Mouse (Mus musculus) liver, adult 2 months (tissue): ENCODE results near the gene Pyroxd1. TPM values are rescaled to one million over a fixed set of nuclear protein-coding genes. Genes with fewer than 3 reads are reported as not detected.

ENCODE experiments used
- DNase-seq: peaks from one replicate; pipeline ENCODE4 v3.0.0-alpha.2; 2011; ENCODE audit warnings: low read depth, low spot score; ENCODE audit errors: extremely low read depth
- H3K27ac ChIP-seq: fragments of 200-500 bp; replicated peaks from 2 replicates; pipeline ENCODE4 v1.5.1; 2012; ENCODE audit warnings: low read depth, mild to moderate bottlenecking, control low read depth, inconsistent platforms, low read length; ENCODE audit not compliant: insufficient read depth
- H3K27me3 ChIP-seq: fragments of 200-500 bp; 2 replicates; pipeline ENCODE4 v1.6.1; 2012; ENCODE audit warnings: mild to moderate bottlenecking, moderate library complexity, low read length, inconsistent platforms; ENCODE audit not compliant: control insufficient read depth, insufficient read depth
- H3K36me3 ChIP-seq: fragments of 200-500 bp; 2 replicates; pipeline ENCODE4 v1.6.1; 2012; ENCODE audit warnings: low read length, inconsistent platforms; ENCODE audit not compliant: control insufficient read depth, insufficient read depth
- H3K4me1 ChIP-seq: fragments of 200-500 bp; 2 replicates; pipeline ENCODE4 v1.6.1; 2011; ENCODE audit warnings: low read length; ENCODE audit not compliant: control insufficient read depth, insufficient read depth
- H3K4me3 ChIP-seq: fragments of 200-500 bp; 2 replicates; pipeline ENCODE4 v1.5.1; 2011; ENCODE audit warnings: low read depth, mild to moderate bottlenecking, control low read depth, low read length, moderate library complexity; ENCODE audit not compliant: insufficient read depth
- H3K79me2 ChIP-seq: fragments of 200-500 bp; 2 replicates; pipeline ENCODE4 v1.6.1; 2012; ENCODE audit warnings: inconsistent platforms, mild to moderate bottlenecking, low read length, moderate library complexity; ENCODE audit not compliant: control insufficient read depth, insufficient read depth
- H3K9ac ChIP-seq: fragments of 200-500 bp; 2 replicates; pipeline ENCODE4 v1.6.1; 2012; ENCODE audit warnings: low read depth, mild to moderate bottlenecking, control low read depth, inconsistent platforms, low read length
- CTCF ChIP-seq: fragments of 200-500 bp; IDR thresholded peaks from 2 replicates; pipeline ENCODE4 v1.5.1; 2011; ENCODE audit warnings: low read depth, low read length, control low read depth
- POLR2A ChIP-seq: fragments of 200-500 bp; IDR thresholded peaks from 2 replicates; pipeline ENCODE4 v1.6.1; 2011; ENCODE audit warnings: low read length, control low read depth; ENCODE audit not compliant: insufficient read depth; ENCODE audit errors: extremely low read depth
- WGBS: fragments of 180-500 bp; shearing (Covaris S2); methylation state at CpG from one replicate; pipeline ENCODE4 v1.1.7; 2018; 5-methylcytosine and 5-hydroxymethylcytosine counted together
- polyA plus RNA-seq: library from polyadenylated mRNA; depleted of rRNA; stranded (reverse); fragments of >200 nt; gene quantifications from 2 replicates; pipeline ENCODE4 v1.2.3, GENCODE M21; 2012
- total RNA-seq: library from RNA; depleted of rRNA; stranded (reverse); fragments of >200 nt; gene quantifications from 2 replicates; pipeline ENCODE4 v1.2.3, GENCODE M21; 2014

Pyroxd1 gene
- total and polyA plus RNA-seq, 2 experiments: 4.1 to 12.8 TPM

GRCm38 (mm10) chr6:142326598-142326997, 18.9 kb upstream of the Pyroxd1 start:
- Histone ChIP-seq H3K9ac (no peak overlapping the region), H3K4me3 (no peak overlapping the region), H3K36me3 (no peaks in the 10 kb centered on the region), H3K79me2 (no peaks in the 10 kb centered on the region), H3K27me3 (no peaks in the 10 kb centered on the region), H3K4me1 (no peaks in the 10 kb centered on the region), H3K27ac (no peak overlapping the region)
- WGBS: 73% methylated on average over 3 of the region's 3 CpGs
- no peak for TF ChIP-seq POLR2A
- 0 out of 2 replicates have a peak, but pooled peaks have one; percentile 17 for TF ChIP-seq CTCF
- DNase-seq: no peak

DNA sequence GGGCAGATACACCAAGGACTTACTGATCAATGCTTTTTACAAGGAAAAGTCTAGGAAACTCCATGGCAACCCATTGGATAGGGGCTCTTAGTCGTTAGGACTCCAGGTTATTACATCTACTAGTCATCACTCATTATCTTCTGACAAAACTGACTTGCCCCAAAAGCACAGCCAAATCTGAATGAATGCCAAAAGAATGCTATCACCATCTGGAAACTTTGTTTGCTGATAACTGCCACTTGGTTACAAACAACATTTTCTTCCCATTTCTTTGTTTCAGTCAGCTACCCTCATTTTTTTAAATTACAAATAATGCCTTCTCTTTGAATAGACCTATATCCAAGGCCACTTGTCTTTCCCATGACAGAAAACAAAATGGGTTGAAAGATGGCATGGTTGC, 16.3 kb upstream of the Pyroxd1 start:
- Histone ChIP-seq H3K4me3 (no peak overlapping the region), H3K27me3 (no peaks in the 10 kb centered on the region), H3K4me1 (no peaks in the 10 kb centered on the region), H3K36me3 (no peaks in the 10 kb centered on the region), H3K27ac (no peak overlapping the region), H3K9ac (no peak overlapping the region), H3K79me2 (no peaks in the 10 kb centered on the region)
- DNase-seq: no peak
- no peak for TF ChIP-seq POLR2A
- no peak for TF ChIP-seq CTCF
- 81% methylated on average over 1 of the region's 1 CpGs for WGBS

DNA sequence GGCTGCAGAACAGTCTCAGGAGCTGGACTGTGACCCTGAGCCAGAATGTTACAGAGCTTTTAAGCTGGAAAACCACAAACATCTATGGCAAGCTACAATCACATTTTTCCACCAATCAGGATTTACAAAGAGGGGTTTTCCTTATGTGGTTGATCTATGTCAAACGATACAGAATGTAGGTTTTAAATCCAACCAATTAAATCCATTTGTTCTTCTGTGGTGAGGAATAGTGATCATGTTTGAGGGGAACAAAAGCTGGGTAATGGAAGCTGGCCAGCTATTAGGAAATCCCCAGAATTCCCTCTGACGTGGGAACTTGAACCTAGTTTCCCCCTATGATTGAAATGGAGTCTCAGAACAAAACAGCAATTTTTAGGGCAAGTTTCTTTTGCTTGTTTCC, 6.5 kb upstream of the Pyroxd1 start:
- no peaks in the 10 kb centered on the region for H3K36me3 ChIP-seq
- H3K79me2 ChIP-seq: no peaks in the 10 kb centered on the region
- TF ChIP-seq POLR2A (no peak), CTCF (no peak)
- H3K9ac ChIP-seq: no peak overlapping the region
- no peak overlapping the region for H3K4me3 ChIP-seq
- no peak for DNase-seq
- no peaks in the 10 kb centered on the region for H3K4me1 ChIP-seq
- H3K27ac ChIP-seq: no peak overlapping the region
- 47% methylated on average over 2 of the region's 2 CpGs for WGBS
- no peaks in the 10 kb centered on the region for H3K27me3 ChIP-seq

- H3K27me3 ChIP-seq: no peaks in the 10 kb centered on the region
- H3K79me2 ChIP-seq: no peaks in the 10 kb centered on the region
- no peak overlapping the region for H3K4me3 ChIP-seq
- 54% methylated on average over 2 of the region's 2 CpGs for WGBS
- DNase-seq: no peak
- no peak overlapping the region for H3K27ac ChIP-seq
- H3K4me1 ChIP-seq: no peaks in the 10 kb centered on the region
- no peak overlapping the region for H3K9ac ChIP-seq
- TF ChIP-seq POLR2A (no peak), CTCF (no peak)
- H3K36me3 ChIP-seq: no peaks in the 10 kb centered on the region
Observed at GRCm38 (mm10) chr6:142339576-142339975, 5.9 kb upstream of the Pyroxd1 start.

DNA sequence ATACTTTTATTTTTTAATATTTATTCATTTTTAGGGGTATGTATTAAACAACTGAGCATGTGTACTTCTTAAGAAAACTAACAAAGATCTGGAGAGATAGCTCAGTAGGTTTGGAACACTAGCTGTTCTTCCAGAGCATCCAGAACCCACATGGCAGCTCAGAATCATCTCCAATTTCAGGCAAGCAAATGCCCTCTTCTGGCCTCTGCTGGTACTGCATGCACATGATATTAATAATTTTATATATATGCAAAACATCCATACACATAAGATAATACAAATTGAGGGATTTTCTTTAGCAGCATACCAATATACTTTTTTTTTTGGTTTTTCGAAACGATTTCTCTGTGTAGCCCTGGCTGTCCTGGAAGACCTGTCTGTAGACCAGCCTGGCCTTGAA, 1.9 kb upstream of the Pyroxd1 start:
- Histone ChIP-seq H3K4me3 (no peak overlapping the region), H3K27me3 (no peaks in the 10 kb centered on the region), H3K36me3 (no peaks in the 10 kb centered on the region), H3K9ac (no peak overlapping the region), H3K79me2 (no peaks in the 10 kb centered on the region), H3K27ac (no peak overlapping the region), H3K4me1 (peaks cover 1% of the 10 kb centered on the region; the same call in 1 of the 2 replicates)
- TF ChIP-seq CTCF: peak; percentile 53; the same call in 1 of the 2 replicates
- no peak for TF ChIP-seq POLR2A
- 62% methylated on average over 2 of the region's 2 CpGs for WGBS
- DNase-seq: peak; percentile 36

- Histone ChIP-seq H3K4me3 (peak overlapping the region; percentile 99; the same call in 1 of the 2 replicates), H3K79me2 (no peaks in the 10 kb centered on the region), H3K4me1 (peaks cover 1% of the 10 kb centered on the region; the same call in 1 of the 2 replicates), H3K9ac (no peak overlapping the region), H3K27ac (no peak overlapping the region), H3K27me3 (no peaks in the 10 kb centered on the region), H3K36me3 (peaks cover 7% of the 10 kb centered on the region; the same call in 1 of the 2 replicates)
- WGBS: 20% methylated on average over 12 of the region's 12 CpGs
- TF ChIP-seq CTCF: no peak
- DNase-seq: no peak
Observed at GRCm38 (mm10) chr6:142346181-142347110, 992 bp downstream of the Pyroxd1 start.
